Mouse (Mus musculus): Measurements from ENCODE around the gene Trim63. TPM values are rescaled to one million over a fixed set of nuclear protein-coding genes. Genes with fewer than 3 reads are reported as not detected.
A peak's percentile ranks its signal among the peaks of the same experiment; 100 is the strongest.
"Not testable (repeated sequence)": the region's sequence is repeated elsewhere in the genome, so short reads cannot be mapped to it uniquely, and the experiment has no call there.

The Trim63 gene
- not detected for total RNA-seq (2021)

DNA sequence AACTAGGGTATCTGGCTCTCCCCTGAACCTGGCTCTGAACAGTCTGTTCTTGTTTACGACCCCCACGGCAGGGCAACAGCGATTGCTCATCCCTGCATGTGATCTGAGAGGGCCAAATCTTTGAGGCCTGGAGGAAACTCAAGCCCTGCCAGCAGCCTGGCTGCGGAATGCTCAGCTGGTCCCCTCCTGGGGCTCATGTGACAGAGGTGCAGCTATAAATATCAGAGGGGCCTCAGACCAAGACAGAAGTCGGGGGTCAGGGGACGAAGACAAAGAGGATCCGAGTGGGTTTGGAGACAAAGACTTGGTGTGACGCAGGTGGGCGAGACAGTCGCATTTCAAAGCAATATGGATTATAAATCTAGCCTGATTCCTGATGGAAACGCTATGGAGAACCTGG, at the start of gene Trim63:
Trim63 (plus strand) TSS at position 245 of the 400 bp plus-strand sequence.
- DNase-seq, result no peak

- no peak for DNase-seq
Measured at GRCm38 (mm10) chr4:134265860-134266585, 48.9 kb upstream of the Trim63 start.

DNA sequence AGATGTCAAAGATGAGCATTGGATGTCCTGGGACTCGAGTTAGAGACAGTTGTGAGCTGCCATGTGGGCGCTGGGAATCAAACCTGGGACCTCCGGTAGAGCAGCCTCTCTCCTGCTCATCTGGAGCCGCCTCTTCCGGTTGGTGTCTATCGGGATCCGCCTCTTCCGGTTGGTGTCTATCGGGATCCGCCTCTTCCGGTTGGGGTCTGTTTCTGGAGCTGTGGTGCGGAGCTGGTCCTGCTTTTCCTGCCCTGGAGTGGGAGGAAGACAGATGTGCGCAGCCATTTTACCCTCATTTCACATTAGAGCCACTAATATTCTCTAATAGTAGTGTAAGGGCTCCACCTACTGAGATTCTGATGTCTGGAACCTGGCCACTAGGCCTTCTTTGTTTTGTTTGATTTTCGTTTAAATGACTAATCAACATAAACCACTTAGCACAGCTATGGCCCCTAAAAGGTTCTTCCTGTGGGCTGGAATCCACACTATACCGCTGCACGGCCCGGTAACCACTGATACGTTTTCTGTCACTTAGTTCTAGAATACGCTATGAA, 46.7 kb upstream of the Trim63 start:
- no peak for DNase-seq

DNA sequence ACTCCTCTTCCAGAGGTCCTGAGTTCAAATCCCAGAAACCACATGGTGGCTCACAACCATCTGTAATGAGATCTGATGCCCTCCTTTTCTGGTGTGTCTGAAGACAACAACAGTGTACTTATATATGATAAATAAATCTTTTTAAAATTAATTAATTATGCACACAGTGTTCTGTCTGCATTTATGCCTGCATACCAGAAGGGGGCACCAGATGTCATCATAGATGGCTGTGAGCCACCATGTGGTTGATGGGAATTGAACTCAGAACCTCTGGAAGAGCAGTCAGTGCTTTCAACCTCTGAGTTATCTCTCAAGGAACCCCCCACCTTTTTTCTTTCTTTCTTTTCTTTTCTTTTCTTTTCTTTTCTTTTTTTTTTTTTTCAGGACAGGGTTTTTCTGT, 45.3 kb upstream of the Trim63 start:
- DNase-seq, result not testable (repeated sequence)

GRCm38 (mm10) chr4:134271979-134272378, 42.9 kb upstream of the Trim63 start:
- DNase-seq, result no peak

- no peak for DNase-seq
Measured at GRCm38 (mm10) chr4:134272731-134273416, 42.0 kb upstream of the Trim63 start.

DNA sequence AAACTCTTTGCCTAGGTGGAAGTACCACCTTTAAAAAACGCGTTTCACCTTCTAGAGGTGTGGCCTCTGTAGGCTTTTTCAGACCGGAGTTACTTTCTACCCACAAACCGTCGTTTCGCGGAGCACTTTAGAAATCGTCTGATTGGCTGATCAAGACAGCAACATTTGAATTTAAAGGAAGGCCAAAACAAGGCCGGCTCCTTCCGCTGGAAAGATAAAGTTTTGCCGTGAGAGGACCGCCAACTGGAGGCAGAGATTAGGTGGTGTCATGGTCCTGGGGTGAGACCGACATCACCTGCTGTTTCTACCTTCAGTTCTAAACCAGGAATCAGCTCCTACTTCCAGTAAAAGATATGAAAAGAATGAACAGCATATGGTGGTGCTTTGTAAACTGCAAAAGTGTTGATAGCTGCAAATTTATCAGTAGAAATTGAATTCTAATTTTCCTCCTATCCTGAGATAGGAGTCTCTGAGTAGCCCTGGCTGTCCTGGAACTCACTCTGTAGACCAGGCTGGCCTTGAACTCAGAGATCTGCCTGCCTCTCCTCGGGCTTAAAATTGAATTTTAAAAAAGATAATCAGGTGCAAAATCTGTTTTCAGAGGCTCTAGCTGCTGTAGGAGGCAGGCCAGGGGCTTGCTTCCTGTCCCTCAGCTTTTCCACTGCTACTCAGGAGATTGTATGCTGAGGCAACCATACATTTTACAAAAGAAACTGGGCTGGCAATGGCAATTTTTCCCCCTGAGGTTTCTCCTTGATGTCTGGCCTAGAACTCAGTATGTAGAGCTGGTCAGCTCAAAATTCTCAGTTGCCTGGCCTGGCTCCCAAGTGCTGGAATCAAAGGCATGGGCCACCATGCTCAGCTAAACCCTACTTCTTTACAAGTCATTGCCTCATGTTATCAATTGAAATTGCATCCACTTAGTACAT, 41.2 kb upstream of the Trim63 start:
- DNase-seq, result no peak

GRCm38 (mm10) chr4:134284942-134285341, 30.0 kb upstream of the Trim63 start:
- no peak for DNase-seq

DNA sequence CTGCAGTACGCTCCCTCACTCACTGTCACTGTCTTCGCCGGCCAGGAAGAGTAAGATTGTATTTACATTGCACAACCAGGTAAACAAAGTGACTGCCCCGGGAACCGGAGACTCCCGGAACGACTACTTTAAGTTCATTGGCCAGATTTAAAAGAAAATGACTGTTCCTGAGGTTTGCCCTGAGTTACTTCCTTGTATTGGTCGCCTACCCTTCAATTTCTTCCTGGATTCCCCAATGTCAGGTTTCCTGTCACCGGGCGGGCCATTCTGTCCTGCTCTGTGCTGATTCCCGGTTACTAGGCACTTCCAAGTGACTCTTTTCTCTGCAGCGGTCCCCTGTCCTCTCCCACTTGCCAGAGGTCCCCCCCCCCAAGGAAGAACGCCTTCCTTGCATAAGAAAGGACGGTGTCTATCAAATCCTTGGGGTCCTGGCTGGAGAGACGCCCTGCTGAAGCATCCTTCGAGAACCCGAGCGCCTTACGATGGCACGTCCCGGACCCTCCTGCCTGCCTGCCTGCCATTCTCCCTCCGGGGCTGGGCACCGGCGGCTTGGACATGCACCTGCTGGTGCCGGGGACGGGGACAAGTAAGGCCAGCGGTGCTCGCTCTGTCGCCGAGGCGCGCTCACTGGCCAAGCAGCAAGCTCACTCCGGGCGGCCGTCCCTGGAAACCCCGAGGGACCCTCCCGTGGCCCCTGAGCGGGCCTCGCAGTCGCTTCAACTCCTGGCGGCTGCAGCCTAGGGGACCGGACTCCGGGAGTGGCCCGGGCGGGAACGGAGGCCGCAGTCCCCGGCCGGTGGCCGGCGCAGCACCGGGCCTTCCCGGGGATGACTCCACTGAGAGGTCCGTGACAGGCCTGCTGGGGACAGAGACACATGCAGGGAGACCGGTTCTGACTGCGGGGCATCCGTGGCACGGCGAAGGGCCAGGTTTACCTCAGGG, 28.4 kb upstream of the Trim63 start:
- no peak for DNase-seq

DNA sequence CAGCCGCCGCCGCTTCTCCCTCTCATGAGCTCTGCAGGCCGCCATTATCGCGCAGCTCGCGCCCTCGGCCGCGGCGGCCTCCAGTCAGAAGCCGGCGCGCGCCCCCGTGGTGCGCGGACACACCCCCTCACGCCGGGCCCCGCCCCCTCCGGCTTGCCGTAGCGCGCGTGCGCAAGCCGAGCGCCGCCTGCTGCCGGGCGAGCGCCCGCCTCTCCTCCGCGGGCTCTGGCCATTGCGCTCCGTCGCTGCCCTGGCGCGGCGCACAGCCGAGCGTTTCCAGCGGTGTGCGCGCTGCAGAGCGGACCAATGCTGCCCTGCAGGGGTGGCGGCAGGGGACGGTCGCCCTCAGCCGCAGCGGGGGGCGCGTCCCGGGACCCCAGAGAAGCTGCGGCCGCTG, 27.8 kb upstream of the Trim63 start:
- peak; percentile 96 to 98 for DNase-seq

DNA sequence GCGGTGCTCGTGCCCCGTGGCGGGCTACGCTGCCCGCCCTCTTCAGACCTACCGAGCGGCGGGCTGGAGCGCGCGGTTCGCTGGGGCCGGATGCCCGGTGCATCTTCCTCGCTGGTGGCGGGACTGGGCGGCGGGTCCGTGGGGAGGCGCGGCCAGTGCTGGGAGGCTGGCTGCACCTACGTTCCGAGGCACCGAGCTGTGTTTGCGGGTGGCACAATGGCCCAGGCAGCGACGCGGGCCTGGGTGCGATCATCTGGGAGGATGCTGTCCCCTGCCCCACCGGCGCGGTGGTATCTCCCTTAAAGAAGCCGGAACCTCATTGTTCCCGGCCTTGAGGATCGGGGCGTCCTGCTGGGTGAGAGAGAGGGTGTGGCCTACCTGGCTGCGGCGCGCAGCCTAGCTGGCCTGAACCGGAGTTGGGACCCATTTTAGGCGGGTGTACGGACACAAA, 27.3 kb upstream of the Trim63 start, which contains the start of gene Pdik1l:
Pdik1l (minus strand) TSS at position 321 of the 451 bp plus-strand sequence.
- peak; percentile 57 to 65 for DNase-seq

GRCm38 (mm10) chr4:134288397-134289256, 26.3 kb upstream of the Trim63 start:
- no peak for DNase-seq

DNA sequence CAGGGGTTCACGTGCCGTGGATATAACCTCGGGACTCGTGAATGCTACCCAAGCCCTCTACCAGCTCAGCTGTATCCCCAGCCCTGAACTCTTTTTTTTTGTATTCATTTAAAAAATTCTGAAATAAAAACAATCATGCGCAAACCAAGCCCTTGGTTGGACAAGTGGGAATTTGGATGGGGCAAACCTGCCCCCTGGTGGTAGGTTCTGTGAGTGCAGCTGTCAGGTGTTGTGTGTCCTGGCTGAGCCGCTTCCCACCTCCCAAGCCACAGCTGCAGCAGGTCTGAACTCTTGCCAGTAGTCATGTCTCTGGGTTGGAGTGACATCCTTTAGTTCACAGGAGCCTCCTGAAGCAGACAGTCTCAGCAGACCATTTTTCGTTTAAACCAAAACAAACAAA, 22.9 kb upstream of the Trim63 start:
- peak; percentile 58 to 60 for DNase-seq

DNA sequence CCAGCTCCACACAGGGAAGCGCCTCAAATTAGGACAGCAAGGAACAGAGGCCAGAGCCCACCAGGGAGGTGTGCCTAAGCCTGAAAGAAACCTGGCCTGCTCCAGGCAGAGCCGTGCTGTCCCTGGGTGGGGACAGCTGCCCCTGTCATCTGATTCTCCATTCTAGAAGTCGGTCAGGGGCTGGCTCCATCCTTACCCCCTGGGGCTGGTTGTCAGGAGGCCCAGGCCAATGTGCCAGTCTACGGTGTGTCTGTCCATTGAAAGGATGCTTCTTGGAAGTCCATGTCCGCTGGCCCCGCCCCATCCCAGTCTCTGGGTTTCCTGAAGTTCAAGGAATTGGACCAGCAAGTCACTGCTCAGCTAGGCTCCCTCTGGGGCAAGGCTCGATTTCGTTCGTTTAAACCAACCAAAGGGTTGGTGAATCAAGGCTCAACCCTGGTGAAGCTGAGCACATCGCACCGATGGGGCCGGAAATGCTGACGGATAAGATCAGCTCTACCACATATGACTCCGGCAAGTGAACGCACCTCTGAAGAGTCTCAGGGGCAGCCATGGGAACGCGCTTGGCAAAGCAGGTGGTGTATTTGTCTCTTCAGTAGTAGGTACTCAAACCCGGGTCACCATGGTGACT, 21.7 kb upstream of the Trim63 start:
- no peak for DNase-seq

DNA sequence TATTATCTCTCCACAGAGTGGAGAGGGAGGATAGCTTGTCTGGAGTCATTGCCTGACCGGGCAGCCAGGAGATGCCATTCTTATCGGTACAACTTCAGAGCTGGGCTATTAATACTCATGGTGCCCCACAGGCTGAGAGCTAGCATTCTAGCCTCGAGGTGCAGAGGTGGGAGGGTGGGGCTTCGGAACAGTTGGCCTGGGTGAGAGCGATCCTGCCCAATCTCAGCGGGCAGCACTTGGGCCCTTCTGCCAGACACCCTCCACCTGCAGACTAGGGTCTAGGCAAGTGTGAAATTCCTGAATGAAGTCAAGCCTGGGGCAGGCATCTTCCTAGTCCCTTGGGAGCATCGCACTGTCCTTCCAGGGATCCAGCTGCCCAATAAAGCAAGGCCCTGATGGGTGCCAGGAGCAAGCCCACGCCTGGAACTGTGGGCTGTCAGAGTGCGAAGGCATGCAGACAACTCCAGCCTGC, 21.2 kb upstream of the Trim63 start:
- DNase-seq, result no peak

DNA sequence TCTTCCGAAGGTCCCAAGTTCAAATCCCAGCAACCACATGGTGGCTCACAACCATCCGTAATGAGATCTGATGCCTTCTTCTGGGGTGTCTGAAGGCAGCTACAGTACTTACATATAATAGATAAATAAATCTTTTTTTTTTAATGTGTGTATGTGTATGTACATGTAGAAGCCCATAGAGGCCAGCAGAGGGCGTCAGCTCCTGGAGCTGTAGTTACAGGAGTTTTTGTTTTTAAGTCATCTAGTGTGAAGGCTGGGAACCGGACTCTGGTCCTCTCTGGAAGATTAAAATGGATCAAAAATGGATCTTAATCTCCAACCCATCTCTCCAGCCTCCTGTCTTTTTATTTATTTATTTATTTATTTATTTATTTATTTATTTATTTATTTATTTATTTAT, 18.8 kb upstream of the Trim63 start:
- DNase-seq, result not testable (repeated sequence)

GRCm38 (mm10) chr4:134296523-134296922, 18.4 kb upstream of the Trim63 start:
- DNase-seq, result no peak

DNA sequence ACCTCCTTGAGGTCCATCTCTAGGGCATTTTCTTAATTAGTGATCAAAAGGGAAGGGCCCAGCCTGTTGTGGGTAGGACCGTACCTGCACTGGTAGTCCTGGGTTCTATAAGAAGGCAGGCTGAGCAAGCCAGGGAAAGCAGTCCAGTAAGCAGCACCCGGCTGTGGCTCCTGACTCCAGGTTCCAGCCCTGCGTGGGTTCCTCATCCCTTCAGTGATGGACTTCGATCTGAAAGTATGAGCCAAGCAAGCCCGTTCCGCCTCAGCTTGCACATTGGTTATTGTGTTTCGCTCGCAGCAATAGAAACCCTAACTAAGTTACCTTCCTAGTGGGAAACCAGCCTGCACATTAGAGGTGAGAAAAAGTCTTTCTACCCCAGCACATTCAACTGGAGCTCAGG, 17.6 kb upstream of the Trim63 start:
- DNase-seq, result no peak

GRCm38 (mm10) chr4:134298626-134299497, 16.1 kb upstream of the Trim63 start:
- DNase-seq, result no peak

Measured in layer of hippocampus, postnatal 36 days (tissue).